Mouse (Mus musculus): ENCODE results near the gene Sc5d. TPM values are rescaled to one million over a fixed set of nuclear protein-coding genes. Genes with fewer than 3 reads are reported as not detected.

Sc5d gene
- total and polyA plus RNA-seq, 3 experiments = 23.3 to 111 (median 77.4) TPM

- in situ Hi-C loops (cut with MboI; ENCODE audit: low pct_ligation_motif_present, low pct_unique_long_range_greater_than_20kb, low sequenced_read_pairs) (loop anchor here (5.0 kb wide), 2 partner anchors 118 to 238 kb away; partner anchors contain the start of gene Sorl1), dilution Hi-C loops (cut with MboI; ENCODE audit: extremely low pct_ligation_motif_present, extremely low pct_unique_long_range_greater_than_20kb, low sequenced_read_pairs) (no loop called here)
- no peaks in the 10 kb centered on the region for H3K79me2 ChIP-seq (replicated peaks; ENCODE audit: control insufficient read depth, extremely low read depth, insufficient read depth, poor library complexity, severe bottlenecking)
- no peak for TF ChIP-seq ELF1 (IDR thresholded peaks at IDR 0.05; ENCODE audit: low read depth, low read length)
- peak; percentile 80 for TF ChIP-seq ZC3H11A (IDR thresholded peaks at IDR 0.05; ENCODE audit: low read depth, low read length)
- no peak for TF ChIP-seq ETS1 (conservative IDR thresholded peaks at IDR 0.05; ENCODE audit: low read depth, low read length)
- no peak for TF ChIP-seq KAT2A (IDR thresholded peaks at IDR 0.05; ENCODE audit: insufficient replicate concordance, low read length)
- TF ChIP-seq SMC3 (IDR thresholded peaks at IDR 0.05; ENCODE audit: low read depth, low read length) = peak; percentile 93
- peak; percentile 67 to 86 for TF ChIP-seq CTCF (conservative IDR thresholded peaks at IDR 0.05 in 1 of 2, IDR thresholded peaks at IDR 0.05 in 1 of 2; ENCODE audit: low read depth in 2 of 2, low read length in 2 of 2)
- TF ChIP-seq SIN3A (IDR thresholded peaks at IDR 0.05; ENCODE audit: low read length) = no peak
- TF ChIP-seq TBP (conservative IDR thresholded peaks at IDR 0.05; ENCODE audit: low read depth, low read length) = no peak
- TF ChIP-seq MYC (IDR thresholded peaks at IDR 0.05; ENCODE audit: low read depth, low read length) = no peak
- TF ChIP-seq JUND (conservative IDR thresholded peaks at IDR 0.05; ENCODE audit: low read depth, low read length) = no peak
- no peak for TF ChIP-seq JUN (IDR thresholded peaks at IDR 0.05; ENCODE audit: insufficient read depth, low read depth, low read length)
- TF ChIP-seq RAD21 (IDR thresholded peaks at IDR 0.05; ENCODE audit: low read depth, low read length) = peak; percentile 95
- no peak for TF ChIP-seq MEF2A (IDR thresholded peaks at IDR 0.05; ENCODE audit: borderline replicate concordance, low read depth, low read length)
- TF ChIP-seq MAZ (IDR thresholded peaks at IDR 0.05; ENCODE audit: low read depth, low read length) = no peak
- no peak for TF ChIP-seq E2F4 (IDR thresholded peaks at IDR 0.05; ENCODE audit: insufficient replicate concordance, low read depth, low read length)
- TF ChIP-seq MAFK (IDR thresholded peaks at IDR 0.05; ENCODE audit: insufficient replicate concordance, low read length) = no peak
- 0 out of 2 replicates have a peak, but pooled peaks have one; percentile 18 for TF ChIP-seq TCF12 (IDR thresholded peaks at IDR 0.05; ENCODE audit: low read depth, low read length)
- DNase-seq (ENCODE audit: extremely low read depth) = peak; percentile 60
- no peaks in the 10 kb centered on the region for H3K9me3 ChIP-seq (replicated peaks; ENCODE audit: low read length)
- peaks cover 2% of the 10 kb centered on the region for H3K27me3 ChIP-seq (replicated peaks)
- H3K27ac ChIP-seq (ENCODE audit: insufficient read depth, low read depth) = no peak overlapping the region
- H3K4me3 ChIP-seq (replicated peaks in 1 of 3; ENCODE audit: low read depth in 2 of 3, low read length in 2 of 3, poor library complexity in 1 of 3) = no peak overlapping the region
- H3K36me3 ChIP-seq (replicated peaks in 1 of 2; ENCODE audit: control insufficient read depth in 1 of 2, insufficient read depth in 1 of 2, low read length in 1 of 2) = no peaks in the 10 kb centered on the region
- no peak overlapping the region for H3K9ac ChIP-seq (ENCODE audit: insufficient read depth, low read depth)
- H3K4me1 ChIP-seq (ENCODE audit: control insufficient read depth in 1 of 2, insufficient read depth in 2 of 2) = peaks cover 0 to 13% of the 10 kb centered on the region in 2 experiments; a peak in 2 of 4 replicates
- H3K4me2 ChIP-seq (ENCODE audit: insufficient read depth, low read depth, poor library complexity, severe bottlenecking) = peak overlapping the region; percentile 41; the same call in 1 of the 2 replicates
These were observed 23.5 kb downstream of the Sc5d start for GRCm38 (mm10) chr9:42240583-42240992.

- no peak for TF ChIP-seq CHD2 (IDR thresholded peaks at IDR 0.05; ENCODE audit: low read length)
- TF ChIP-seq USF2 (conservative IDR thresholded peaks at IDR 0.05; ENCODE audit: low read depth, low read length) = no peak
- TF ChIP-seq JUND (conservative IDR thresholded peaks at IDR 0.05; ENCODE audit: low read depth, low read length) = no peak
- no peak for TF ChIP-seq HCFC1 (IDR thresholded peaks at IDR 0.05; ENCODE audit: low read depth, low read length)
- TF ChIP-seq USF1 (IDR thresholded peaks at IDR 0.05; ENCODE audit: low read depth, low read length) = no peak
- no peak for TF ChIP-seq JUN (IDR thresholded peaks at IDR 0.05; ENCODE audit: insufficient read depth, low read depth, low read length)
- no peak for TF ChIP-seq MAZ (IDR thresholded peaks at IDR 0.05; ENCODE audit: low read depth, low read length)
- no peak for TF ChIP-seq KAT2A (IDR thresholded peaks at IDR 0.05; ENCODE audit: insufficient replicate concordance, low read length)
- no peak for TF ChIP-seq POLR2AphosphoS2 (IDR thresholded peaks at IDR 0.05; ENCODE audit: low read depth, low read length)
- TF ChIP-seq ETS1 (conservative IDR thresholded peaks at IDR 0.05; ENCODE audit: low read depth, low read length) = no peak
- no peak for TF ChIP-seq UBTF (IDR thresholded peaks at IDR 0.05; ENCODE audit: low read depth, low read length)
- no peak for TF ChIP-seq GABPA (IDR thresholded peaks at IDR 0.05; ENCODE audit: insufficient replicate concordance, low read depth, low read length)
- Histone ChIP-seq H3K79me2 (replicated peaks; ENCODE audit: control insufficient read depth, extremely low read depth, insufficient read depth, poor library complexity, severe bottlenecking) (no peaks in the 10 kb centered on the region), H3K36me3 (replicated peaks in 1 of 2; ENCODE audit: control insufficient read depth in 1 of 2, insufficient read depth in 1 of 2, low read length in 1 of 2) (no peaks in the 10 kb centered on the region), H3K9me3 (replicated peaks; ENCODE audit: low read length) (no peaks in the 10 kb centered on the region), H3K4me2 (ENCODE audit: insufficient read depth, low read depth, poor library complexity, severe bottlenecking) (no peak overlapping the region), H3K9ac (ENCODE audit: insufficient read depth, low read depth) (no peak overlapping the region), H3K27me3 (replicated peaks) (peaks cover 2% of the 10 kb centered on the region), H3K27ac (ENCODE audit: insufficient read depth, low read depth) (no peak overlapping the region), H3K4me3 (replicated peaks in 1 of 3; ENCODE audit: low read depth in 2 of 3, low read length in 2 of 3, poor library complexity in 1 of 3) (no peak overlapping the region), H3K4me1 (ENCODE audit: control insufficient read depth in 1 of 2, insufficient read depth in 2 of 2) (peaks cover 0 to 13% of the 10 kb centered on the region in 2 experiments; a peak in 2 of 4 replicates)
- no peak for DNase-seq (ENCODE audit: extremely low read depth)
- dilution Hi-C loops (cut with MboI; ENCODE audit: extremely low pct_ligation_motif_present, extremely low pct_unique_long_range_greater_than_20kb, low sequenced_read_pairs) = no loop called here
- in situ Hi-C loops (cut with MboI; ENCODE audit: low pct_ligation_motif_present, low pct_unique_long_range_greater_than_20kb, low sequenced_read_pairs) = no loop called here
These were observed 25.2 kb downstream of the Sc5d start for GRCm38 (mm10) chr9:42238827-42239226.
